Mouse (Mus musculus): ENCODE measurements around the gene Snx25. TPM values are rescaled to one million over a fixed set of nuclear protein-coding genes. Genes with fewer than 3 reads are reported as not detected.

The Snx25 gene
- polyA plus RNA-seq, 1 experiment from 2014 or later = 6.0 TPM

DNA sequence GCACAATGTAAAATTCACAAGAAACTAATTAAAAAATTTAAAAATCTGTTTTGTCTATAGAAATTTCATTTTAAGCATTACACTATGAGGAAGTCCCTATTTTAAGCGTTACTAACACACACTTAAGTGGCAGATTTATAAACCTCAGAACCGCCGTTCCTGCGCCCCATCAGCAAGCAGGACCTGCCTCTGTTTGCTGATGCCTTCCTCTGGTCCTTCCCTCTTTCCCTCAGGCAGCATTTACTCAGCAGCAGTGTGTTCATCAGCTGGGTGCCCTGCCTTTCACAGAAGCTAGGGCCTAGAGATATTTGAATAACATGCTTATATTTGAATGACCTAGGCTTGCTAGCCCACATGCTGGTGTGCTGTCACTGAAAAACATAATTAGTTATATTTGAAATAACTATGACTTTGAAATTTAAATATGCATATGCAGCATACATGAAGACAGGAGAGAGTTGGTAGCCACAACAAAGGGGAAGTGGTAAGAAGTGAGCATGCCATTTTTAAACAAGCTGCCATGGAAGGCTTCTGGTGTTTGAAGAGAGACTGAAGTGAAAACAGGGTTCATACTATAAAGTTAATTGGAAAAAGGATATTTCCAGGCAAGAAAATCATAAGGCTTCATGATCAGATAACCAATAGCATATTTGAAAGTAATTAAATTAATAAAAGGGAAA, 161.2 kb downstream of the Snx25 start:
- Histone ChIP-seq H3K9ac (ENCODE audit: low read length) (no peak overlapping the region), H3K9me3 (replicated peaks; ENCODE audit: control insufficient read depth, low read length) (no peaks in the 10 kb centered on the region), H3K4me3 (replicated peaks; ENCODE audit: low read length) (no peak overlapping the region), H3K4me1 (ENCODE audit: control insufficient read depth, insufficient read depth, low read length) (0 out of 2 replicates have a peak, but pooled peaks cover 3% of the 10 kb centered on the region), H3K4me2 (ENCODE audit: low read depth, low read length) (no peak overlapping the region), H3K36me3 (ENCODE audit: control insufficient read depth, insufficient read depth, low read length) (peaks cover 6% of the 10 kb centered on the region; the same call in 1 of the 2 replicates), H3K27me3 (ENCODE audit: control insufficient read depth, insufficient read depth, low read length) (no peaks in the 10 kb centered on the region), H3K27ac (ENCODE audit: low read length) (no peak overlapping the region)
- no peak for ATAC-seq (ENCODE audit: insufficient read depth, low FRiP score)
- 89% methylated on average over 4 of the region's 4 CpGs for WGBS

DNA sequence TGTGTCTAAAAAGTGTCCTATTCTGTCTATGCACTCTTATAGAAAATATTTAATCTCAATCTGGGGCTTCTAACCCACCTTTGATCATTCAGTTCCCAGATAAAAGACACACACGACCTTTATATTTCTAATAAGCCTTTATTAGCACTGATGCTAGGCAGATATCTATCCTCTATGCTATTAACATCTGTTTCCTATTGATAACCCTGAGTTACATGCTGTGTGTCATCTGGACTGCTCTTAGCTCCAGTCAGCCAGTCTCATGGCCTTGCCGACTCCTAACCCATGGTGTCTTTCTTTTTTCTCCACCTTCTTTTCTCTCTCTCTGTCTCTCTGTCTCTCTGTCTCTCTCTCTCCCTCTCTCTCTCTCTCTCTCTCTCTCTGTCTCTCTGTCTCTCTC, 163.8 kb downstream of the Snx25 start:
- Histone ChIP-seq H3K27ac (ENCODE audit: low read length) (no peak overlapping the region), H3K9ac (ENCODE audit: low read length) (no peak overlapping the region), H3K4me1 (ENCODE audit: control insufficient read depth, insufficient read depth, low read length) (0 out of 2 replicates have a peak, but pooled peaks cover 3% of the 10 kb centered on the region), H3K4me2 (ENCODE audit: low read depth, low read length) (no peak overlapping the region), H3K9me3 (replicated peaks; ENCODE audit: control insufficient read depth, low read length) (no peaks in the 10 kb centered on the region), H3K27me3 (ENCODE audit: control insufficient read depth, insufficient read depth, low read length) (no peaks in the 10 kb centered on the region), H3K4me3 (replicated peaks; ENCODE audit: low read length) (no peak overlapping the region), H3K36me3 (ENCODE audit: control insufficient read depth, insufficient read depth, low read length) (no peaks in the 10 kb centered on the region)
- 67% methylated on average over 2 of the region's 2 CpGs for WGBS
- ATAC-seq (ENCODE audit: insufficient read depth, low FRiP score) = no peak

GRCm38 (mm10) chr8:45986665-45987064, 165.3 kb downstream of the Snx25 start:
- no peak overlapping the region for H3K4me2 ChIP-seq (ENCODE audit: low read depth, low read length)
- 58% methylated on average over 3 of the region's 3 CpGs for WGBS
- H3K9ac ChIP-seq (ENCODE audit: low read length) = no peak overlapping the region
- H3K4me1 ChIP-seq (ENCODE audit: control insufficient read depth, insufficient read depth, low read length) = 0 out of 2 replicates have a peak, but pooled peaks cover 3% of the 10 kb centered on the region
- H3K36me3 ChIP-seq (ENCODE audit: control insufficient read depth, insufficient read depth, low read length) = no peaks in the 10 kb centered on the region
- ATAC-seq (ENCODE audit: insufficient read depth, low FRiP score) = no peak
- H3K27ac ChIP-seq (ENCODE audit: low read length) = 0 out of 2 replicates have a peak overlapping the region, but pooled peaks have one; percentile 6
- no peak overlapping the region for H3K4me3 ChIP-seq (replicated peaks; ENCODE audit: low read length)
- no peaks in the 10 kb centered on the region for H3K27me3 ChIP-seq (ENCODE audit: control insufficient read depth, insufficient read depth, low read length)
- no peaks in the 10 kb centered on the region for H3K9me3 ChIP-seq (replicated peaks; ENCODE audit: control insufficient read depth, low read length)

Other genes with a start within 250 kb of the Snx25 start
- not detected in 2 replicates for gene Ccdc110, start 217.5 kb downstream of the Snx25 start, polyA plus RNA-seq (2015; fragmentation: Nextera tagmentation; extraction: Ambion mirVana)
- 4.1 and 4.2 TPM in 2 replicates for gene 1700029J07Rik, start 176.9 kb downstream of the Snx25 start, polyA plus RNA-seq (2015; fragmentation: Nextera tagmentation; extraction: Ambion mirVana)
- 91.4 and 93.6 TPM in 2 replicates for gene Ufsp2, start 176.6 kb downstream of the Snx25 start, polyA plus RNA-seq (2015; fragmentation: Nextera tagmentation; extraction: Ambion mirVana)
- 0.37 and 0.71 TPM in 2 replicates for gene Lrp2bp, start 152.9 kb downstream of the Snx25 start, polyA plus RNA-seq (2015; fragmentation: Nextera tagmentation; extraction: Ambion mirVana)
- gene Ankrd37, start 146.5 kb downstream of the Snx25 start, polyA plus RNA-seq (2015; fragmentation: Nextera tagmentation; extraction: Ambion mirVana) = 27.1 and 41.3 TPM in 2 replicates
- gene Cfap97, start 388 bp downstream of the Snx25 start, polyA plus RNA-seq (2015; fragmentation: Nextera tagmentation; extraction: Ambion mirVana) = 16.3 and 18.5 TPM in 2 replicates
- 398 and 461 TPM in 2 replicates for gene Slc25a4, start 59.1 kb upstream of the Snx25 start, polyA plus RNA-seq (2015; fragmentation: Nextera tagmentation; extraction: Ambion mirVana)
- gene Helt, start 142.5 kb upstream of the Snx25 start, polyA plus RNA-seq (2015; fragmentation: Nextera tagmentation; extraction: Ambion mirVana) = not detected in 2 replicates